Mouse (Mus musculus): ENCODE results near the gene Ptprk. TPM values are rescaled to one million over a fixed set of nuclear protein-coding genes. Genes with fewer than 3 reads are reported as not detected.
A peak's percentile ranks its signal among the peaks of the same experiment; 100 is the strongest.

Ptprk gene
- polyA plus RNA-seq, 1 experiment = 6.0 TPM

GRCm38 (mm10) chr10:28618002-28618401 lies 543.4 kb downstream of the Ptprk start:
- TF ChIP-seq POLR2A (IDR thresholded peaks at IDR 0.05; ENCODE audit: control insufficient read depth, extremely low read depth, insufficient read depth, low read length, poor library complexity) (no peak), CTCF (IDR thresholded peaks at IDR 0.05; ENCODE audit: borderline replicate concordance, control insufficient read depth, extremely low read depth, insufficient read depth, low read length, poor library complexity) (no peak)
- 87% methylated on average over 2 of the region's 2 CpGs for WGBS
- no peaks in the 10 kb centered on the region for H3K27me3 ChIP-seq (ENCODE audit: control insufficient read depth, insufficient read depth, low read length)
- peak overlapping the region; percentile 28 for H3K27ac ChIP-seq (ENCODE audit: control insufficient read depth, insufficient read depth, low read length)
- no peak overlapping the region for H3K4me3 ChIP-seq (ENCODE audit: control insufficient read depth, insufficient read depth, low read length)
- peaks cover 7% of the 10 kb centered on the region for H3K4me1 ChIP-seq (replicated peaks; ENCODE audit: control insufficient read depth, insufficient read depth, low read length)
- peak; percentile 23 for DNase-seq
- H3K36me3 ChIP-seq (ENCODE audit: control insufficient read depth, insufficient read depth, low read length) = no peaks in the 10 kb centered on the region

- TF ChIP-seq CTCF (IDR thresholded peaks at IDR 0.05; ENCODE audit: borderline replicate concordance, control insufficient read depth, extremely low read depth, insufficient read depth, low read length, poor library complexity) (no peak), POLR2A (IDR thresholded peaks at IDR 0.05; ENCODE audit: control insufficient read depth, extremely low read depth, insufficient read depth, low read length, poor library complexity) (no peak)
- Histone ChIP-seq H3K27me3 (ENCODE audit: control insufficient read depth, insufficient read depth, low read length) (no peaks in the 10 kb centered on the region), H3K4me1 (replicated peaks; ENCODE audit: control insufficient read depth, insufficient read depth, low read length) (peaks cover 7% of the 10 kb centered on the region), H3K4me3 (ENCODE audit: control insufficient read depth, insufficient read depth, low read length) (no peak overlapping the region), H3K27ac (ENCODE audit: control insufficient read depth, insufficient read depth, low read length) (peak overlapping the region; percentile 1; the same call in 1 of the 2 replicates), H3K36me3 (ENCODE audit: control insufficient read depth, insufficient read depth, low read length) (no peaks in the 10 kb centered on the region)
- peak; percentile 66 for DNase-seq
- 9% methylated on average over 1 of the region's 1 CpGs for WGBS
These were observed 544.8 kb downstream of the Ptprk start for GRCm38 (mm10) chr10:28619415-28619814.

GRCm38 (mm10) chr10:28636096-28636495 lies 561.5 kb downstream of the Ptprk start:
- H3K36me3 ChIP-seq (ENCODE audit: control insufficient read depth, insufficient read depth, low read length) = no peaks in the 10 kb centered on the region
- no peaks in the 10 kb centered on the region for H3K27me3 ChIP-seq (ENCODE audit: control insufficient read depth, insufficient read depth, low read length)
- peaks cover 5% of the 10 kb centered on the region for H3K4me1 ChIP-seq (replicated peaks; ENCODE audit: control insufficient read depth, insufficient read depth, low read length)
- TF ChIP-seq POLR2A (IDR thresholded peaks at IDR 0.05; ENCODE audit: control insufficient read depth, extremely low read depth, insufficient read depth, low read length, poor library complexity) (no peak), CTCF (IDR thresholded peaks at IDR 0.05; ENCODE audit: borderline replicate concordance, control insufficient read depth, extremely low read depth, insufficient read depth, low read length, poor library complexity) (no peak)
- no peak overlapping the region for H3K27ac ChIP-seq (ENCODE audit: control insufficient read depth, insufficient read depth, low read length)
- H3K4me3 ChIP-seq (ENCODE audit: control insufficient read depth, insufficient read depth, low read length) = no peak overlapping the region
- DNase-seq = no peak

- no peak for TF ChIP-seq POLR2A (IDR thresholded peaks at IDR 0.05; ENCODE audit: control insufficient read depth, extremely low read depth, insufficient read depth, low read length, poor library complexity)
- no peak for TF ChIP-seq CTCF (IDR thresholded peaks at IDR 0.05; ENCODE audit: borderline replicate concordance, control insufficient read depth, extremely low read depth, insufficient read depth, low read length, poor library complexity)
- Histone ChIP-seq H3K27ac (ENCODE audit: control insufficient read depth, insufficient read depth, low read length) (no peak overlapping the region), H3K4me1 (replicated peaks; ENCODE audit: control insufficient read depth, insufficient read depth, low read length) (0 out of 2 replicates have a peak, but pooled peaks cover 2% of the 10 kb centered on the region), H3K4me3 (ENCODE audit: control insufficient read depth, insufficient read depth, low read length) (no peak overlapping the region), H3K27me3 (ENCODE audit: control insufficient read depth, insufficient read depth, low read length) (no peaks in the 10 kb centered on the region), H3K36me3 (ENCODE audit: control insufficient read depth, insufficient read depth, low read length) (no peaks in the 10 kb centered on the region)
- no peak for DNase-seq
- WGBS = 97% methylated on average over 2 of the region's 2 CpGs
These were observed 567.3 kb downstream of the Ptprk start for GRCm38 (mm10) chr10:28641887-28642286.
